Mouse (Mus musculus): ENCODE data around the gene Trpm7. TPM values are rescaled to one million over a fixed set of nuclear protein-coding genes. Genes with fewer than 3 reads are reported as not detected.

Trpm7 gene
- polyA plus RNA-seq, 2 experiments = 13.8 to 15.1 TPM

GRCm38 (mm10) chr2:126775951-126776350 is 100.1 kb downstream of the Trpm7 start:
- H3K4me3 ChIP-seq (ENCODE audit: insufficient read depth in 1 of 2, low read depth in 2 of 2, low read length in 2 of 2) = no peak overlapping the region
- 49% methylated on average over 4 of the region's 4 CpGs for WGBS (ENCODE audit: insufficient replicate concordance)
- no peak overlapping the region for H3K4me2 ChIP-seq (ENCODE audit: low read depth)
- no peak for TF ChIP-seq EP300 (IDR thresholded peaks at IDR 0.05; ENCODE audit: low read depth)
- no peak for TF ChIP-seq CTCF (IDR thresholded peaks at IDR 0.05; ENCODE audit: low read depth)
- 0 out of 4 replicates have a peak, but pooled peaks cover 0 to 2% of the 10 kb centered on the region in 2 experiments for H3K4me1 ChIP-seq (replicated peaks; ENCODE audit: control insufficient read depth in 2 of 2, insufficient read depth in 2 of 2, low read length in 1 of 2)
- no peaks in the 10 kb centered on the region for H3K36me3 ChIP-seq (replicated peaks; ENCODE audit: control insufficient read depth, insufficient read depth, low read depth)
- no peaks in the 10 kb centered on the region for H3K27me3 ChIP-seq (ENCODE audit: control insufficient read depth, insufficient read depth, low read length)
- DNase-seq (ENCODE audit: low read depth in 3 of 3, low spot score in 3 of 3) (no peak), ATAC-seq (ENCODE audit: insufficient read depth) (no peak)
- no peaks in the 10 kb centered on the region for H3K9me3 ChIP-seq (ENCODE audit: control insufficient read depth, low read length)
- no peak overlapping the region for H3K27ac ChIP-seq
- no peak overlapping the region for H3K9ac ChIP-seq (replicated peaks)

GRCm38 (mm10) chr2:126772217-126772616 is 103.8 kb downstream of the Trpm7 start:
- Histone ChIP-seq H3K9ac (replicated peaks) (no peak overlapping the region), H3K4me1 (replicated peaks; ENCODE audit: control insufficient read depth in 2 of 2, insufficient read depth in 2 of 2, low read length in 1 of 2) (no peaks in the 10 kb centered on the region), H3K36me3 (replicated peaks; ENCODE audit: control insufficient read depth, insufficient read depth, low read depth) (no peaks in the 10 kb centered on the region), H3K27me3 (ENCODE audit: control insufficient read depth, insufficient read depth, low read length) (no peaks in the 10 kb centered on the region), H3K27ac (no peak overlapping the region), H3K4me3 (ENCODE audit: insufficient read depth in 1 of 2, low read depth in 2 of 2, low read length in 2 of 2) (no peak overlapping the region), H3K4me2 (ENCODE audit: low read depth) (no peak overlapping the region), H3K9me3 (ENCODE audit: control insufficient read depth, low read length) (no peaks in the 10 kb centered on the region)
- ATAC-seq (ENCODE audit: insufficient read depth) (no peak), DNase-seq (ENCODE audit: low read depth in 3 of 3, low spot score in 3 of 3) (no peak)
- 66% methylated on average over 5 of the region's 5 CpGs for WGBS (ENCODE audit: insufficient replicate concordance)
- no peak for TF ChIP-seq EP300 (IDR thresholded peaks at IDR 0.05; ENCODE audit: low read depth)
- no peak for TF ChIP-seq CTCF (IDR thresholded peaks at IDR 0.05; ENCODE audit: low read depth)

GRCm38 (mm10) chr2:126769431-126770181 is 106.4 kb downstream of the Trpm7 start:
- no peak overlapping the region for H3K4me3 ChIP-seq (ENCODE audit: insufficient read depth in 1 of 2, low read depth in 2 of 2, low read length in 2 of 2)
- no peaks in the 10 kb centered on the region for H3K36me3 ChIP-seq (replicated peaks; ENCODE audit: control insufficient read depth, insufficient read depth, low read depth)
- H3K4me1 ChIP-seq (replicated peaks; ENCODE audit: control insufficient read depth in 2 of 2, insufficient read depth in 2 of 2, low read length in 1 of 2) = no peaks in the 10 kb centered on the region
- H3K4me2 ChIP-seq (ENCODE audit: low read depth) = no peak overlapping the region
- H3K9ac ChIP-seq (replicated peaks) = no peak overlapping the region
- DNase-seq (ENCODE audit: low read depth in 3 of 3, low spot score in 3 of 3) = no peak
- WGBS (ENCODE audit: insufficient replicate concordance) = 46% methylated on average over 19 of the region's 19 CpGs
- no peak for ATAC-seq (ENCODE audit: insufficient read depth)
- H3K27me3 ChIP-seq (ENCODE audit: control insufficient read depth, insufficient read depth, low read length) = no peaks in the 10 kb centered on the region
- H3K27ac ChIP-seq = no peak overlapping the region
- TF ChIP-seq EP300 (IDR thresholded peaks at IDR 0.05; ENCODE audit: low read depth) (no peak), CTCF (IDR thresholded peaks at IDR 0.05; ENCODE audit: low read depth) (no peak)
- H3K9me3 ChIP-seq (ENCODE audit: control insufficient read depth, low read length) = no peaks in the 10 kb centered on the region

GRCm38 (mm10) chr2:126768194-126768593 is 107.8 kb downstream of the Trpm7 start:
- Histone ChIP-seq H3K4me2 (ENCODE audit: low read depth) (no peak overlapping the region), H3K9me3 (ENCODE audit: control insufficient read depth, low read length) (no peaks in the 10 kb centered on the region), H3K4me1 (replicated peaks; ENCODE audit: control insufficient read depth in 2 of 2, insufficient read depth in 2 of 2, low read length in 1 of 2) (no peaks in the 10 kb centered on the region), H3K9ac (replicated peaks) (no peak overlapping the region), H3K27me3 (ENCODE audit: control insufficient read depth, insufficient read depth, low read length) (no peaks in the 10 kb centered on the region), H3K27ac (no peak overlapping the region), H3K4me3 (ENCODE audit: insufficient read depth in 1 of 2, low read depth in 2 of 2, low read length in 2 of 2) (no peak overlapping the region), H3K36me3 (replicated peaks; ENCODE audit: control insufficient read depth, insufficient read depth, low read depth) (no peaks in the 10 kb centered on the region)
- TF ChIP-seq CTCF (IDR thresholded peaks at IDR 0.05; ENCODE audit: low read depth) = peak; percentile 30; the same call in 1 of the 2 replicates
- no peak for TF ChIP-seq EP300 (IDR thresholded peaks at IDR 0.05; ENCODE audit: low read depth)
- ATAC-seq (ENCODE audit: insufficient read depth) = no peak
- 72% methylated on average over 4 of the region's 4 CpGs for whole genome bisulfite sequencing (ENCODE audit: insufficient replicate concordance)
- no peak for DNase-seq (ENCODE audit: low read depth in 3 of 3, low spot score in 3 of 3)

GRCm38 (mm10) chr2:126767599-126767998 is 108.4 kb downstream of the Trpm7 start:
- 86% methylated on average over 3 of the region's 3 CpGs for WGBS (ENCODE audit: insufficient replicate concordance)
- ATAC-seq (ENCODE audit: insufficient read depth) = no peak

More at GRCm38 (mm10) chr2:126767599-126767998, 108.4 kb downstream of the Trpm7 start:
- no peaks in the 10 kb centered on the region for H3K27me3 ChIP-seq (ENCODE audit: control insufficient read depth, insufficient read depth, low read length)
- H3K4me1 ChIP-seq (replicated peaks; ENCODE audit: control insufficient read depth in 2 of 2, insufficient read depth in 2 of 2, low read length in 1 of 2) = no peaks in the 10 kb centered on the region
- no peak overlapping the region for H3K4me2 ChIP-seq (ENCODE audit: low read depth)
- no peak overlapping the region for H3K4me3 ChIP-seq (ENCODE audit: insufficient read depth in 1 of 2, low read depth in 2 of 2, low read length in 2 of 2)
- no peaks in the 10 kb centered on the region for H3K9me3 ChIP-seq (ENCODE audit: control insufficient read depth, low read length)
- H3K36me3 ChIP-seq (replicated peaks; ENCODE audit: control insufficient read depth, insufficient read depth, low read depth) = no peaks in the 10 kb centered on the region; the same call in 1 of the 2 replicates
- peak; percentile 44 for TF ChIP-seq CTCF (IDR thresholded peaks at IDR 0.05; ENCODE audit: low read depth)
- no peak for TF ChIP-seq EP300 (IDR thresholded peaks at IDR 0.05; ENCODE audit: low read depth)
- no peak overlapping the region for H3K27ac ChIP-seq
- no peak for DNase-seq (ENCODE audit: low read depth in 3 of 3, low spot score in 3 of 3)
- no peak overlapping the region for H3K9ac ChIP-seq (replicated peaks)

Measured in liver, embryonic 14.5 days (tissue).